Mouse (Mus musculus) 416B (cell line): Measurements from ENCODE around the gene Nkx2-1.

Experiments
- DNase-seq: peaks from one replicate; pipeline ENCODE4 v3.0.0; 2011; ENCODE audit warnings: low read depth

Nkx2-1 gene

GRCm38 (mm10) chr12:56522191-56522590 lies 14.5 kb downstream of the Nkx2-1 start:
- no peak for DNase-seq

GRCm38 (mm10) chr12:56521106-56521840 lies 15.4 kb downstream of the Nkx2-1 start:
- no peak for DNase-seq

- no peak for DNase-seq
Observed at GRCm38 (mm10) chr12:56520396-56521105, 16.2 kb downstream of the Nkx2-1 start.

GRCm38 (mm10) chr12:56519738-56520191 lies 16.9 kb downstream of the Nkx2-1 start:
- no peak for DNase-seq

- no peak for DNase-seq
Observed at GRCm38 (mm10) chr12:56519071-56519737, 17.5 kb downstream of the Nkx2-1 start.

GRCm38 (mm10) chr12:56518221-56518620 lies 18.5 kb downstream of the Nkx2-1 start:
- DNase-seq: no peak

- DNase-seq: no peak
Observed at GRCm38 (mm10) chr12:56514831-56515230, 21.9 kb downstream of the Nkx2-1 start.

- no peak for DNase-seq
Observed at GRCm38 (mm10) chr12:56508413-56508812, 28.3 kb downstream of the Nkx2-1 start.

GRCm38 (mm10) chr12:56487046-56487445 lies 49.7 kb downstream of the Nkx2-1 start:
- no peak for DNase-seq

GRCm38 (mm10) chr12:56482606-56483005 lies 54.1 kb downstream of the Nkx2-1 start:
- no peak for DNase-seq
